Mouse (Mus musculus) midbrain, postnatal 0 days (tissue): Measurements from ENCODE around the gene Sh3glb1. TPM values are rescaled to one million over a fixed set of nuclear protein-coding genes. Genes with fewer than 3 reads are reported as not detected.

Source experiments
- ATAC-seq: fragments of 200-750 bp; cut with Nextera tagmentation; 2 replicates; pipeline ENCODE4 v1.8.0; 2017; ENCODE audit warnings: moderate number of reproducible peaks, mild to moderate bottlenecking, moderate TSS enrichment, moderate library complexity; ENCODE audit not compliant: low FRiP score
- DNase-seq: peaks from one replicate; pipeline ENCODE4 v3.0.0-alpha.2; 2015; ENCODE audit warnings: low spot score
- H3K27ac ChIP-seq: fragments of 300-500 bp; sonication (generic); 2 replicates; pipeline ENCODE4 v1.5.1; 2014; ENCODE audit warnings: low read depth, mild to moderate bottlenecking, low read length, mixed read lengths
- H3K27me3 ChIP-seq: fragments of 300-500 bp; sonication (generic); 2 replicates; pipeline ENCODE4 v1.6.1; 2014; ENCODE audit warnings: low read length, control low read depth, mixed read lengths; ENCODE audit not compliant: insufficient read depth
- H3K36me3 ChIP-seq: fragments of 300-500 bp; sonication (generic); 2 replicates; pipeline ENCODE4 v1.6.1; 2014; ENCODE audit warnings: low read length, control low read depth, mixed read lengths; ENCODE audit not compliant: insufficient read depth
- H3K4me1 ChIP-seq: fragments of 300-500 bp; sonication (generic); 2 replicates; pipeline ENCODE4 v1.6.1; 2014; ENCODE audit warnings: mild to moderate bottlenecking, control low read depth, antibody characterized with exemption, low read length, mixed read lengths; ENCODE audit not compliant: insufficient read depth
- H3K4me2 ChIP-seq: fragments of 300-500 bp; sonication (generic); 2 replicates; pipeline ENCODE4 v1.6.1; 2014; ENCODE audit warnings: low read depth, mild to moderate bottlenecking, low read length, mixed read lengths; ENCODE audit not compliant: poor library complexity, severe bottlenecking
- H3K4me3 ChIP-seq: fragments of 300-500 bp; sonication (generic); 2 replicates; pipeline ENCODE4 v1.5.1; 2014; ENCODE audit warnings: low read depth, mild to moderate bottlenecking, low read length, moderate library complexity
- H3K9ac ChIP-seq: fragments of 300-500 bp; sonication (generic); replicated peaks from 2 replicates; pipeline ENCODE4 v1.6.1; 2014; ENCODE audit warnings: mild to moderate bottlenecking, low read length, moderate library complexity, mixed read lengths; ENCODE audit not compliant: poor library complexity, severe bottlenecking
- H3K9me3 ChIP-seq: fragments of 300-500 bp; sonication (generic); 2 replicates; pipeline ENCODE4 v1.6.1; 2016; ENCODE audit warnings: low read length, control low read depth
- CTCF ChIP-seq: IDR thresholded peaks from 2 replicates; pipeline ENCODE4 v1.5.1; 2016; ENCODE audit warnings: antibody characterized with exemption, mild to moderate bottlenecking
- WGBS: fragments of 180-500 bp; shearing (Covaris S2); extraction: QIAGEN DNeasy Blood & Tissue Kit; methylation state at CpG from one replicate; pipeline ENCODE4 v1.1.7; 2014; 5-methylcytosine and 5-hydroxymethylcytosine counted together
- polyA plus RNA-seq: library from polyadenylated mRNA; unstranded; fragments of >200 nt; fragmentation: Nextera tagmentation; extraction: Ambion mirVana; gene quantifications from 2 replicates; pipeline ENCODE4 v1.2.1, GENCODE M21; 2015
- total RNA-seq: library from RNA; depleted of rRNA; stranded (reverse); fragments of >200 nt; gene quantifications from 2 replicates; pipeline ENCODE4 v1.2.3, GENCODE M21; 2014

The Sh3glb1 gene
- total and polyA plus RNA-seq, 2 experiments from 2014 or later: 96.5 to 130 TPM

- Histone ChIP-seq H3K9ac (no peak overlapping the region), H3K27ac (no peak overlapping the region), H3K36me3 (no peaks in the 10 kb centered on the region), H3K4me3 (no peak overlapping the region), H3K27me3 (no peaks in the 10 kb centered on the region), H3K4me1 (no peaks in the 10 kb centered on the region), H3K9me3 (no peaks in the 10 kb centered on the region), H3K4me2 (no peak overlapping the region)
- DNase-seq (no peak), ATAC-seq (no peak)
- no peak for TF ChIP-seq CTCF
- 94% methylated on average over 7 of the region's 7 CpGs for WGBS
Measured at GRCm38 (mm10) chr3:144663415-144664093, 56.6 kb downstream of the Sh3glb1 start.

GRCm38 (mm10) chr3:144662215-144662852 lies 57.8 kb downstream of the Sh3glb1 start:
- 89% methylated on average over 8 of the region's 8 CpGs for WGBS
- no peaks in the 10 kb centered on the region for H3K27me3 ChIP-seq
- no peak overlapping the region for H3K27ac ChIP-seq
- ATAC-seq (no peak), DNase-seq (no peak)
- no peaks in the 10 kb centered on the region for H3K9me3 ChIP-seq
- H3K9ac ChIP-seq: no peak overlapping the region
- no peaks in the 10 kb centered on the region for H3K36me3 ChIP-seq
- TF ChIP-seq CTCF: no peak
- H3K4me2 ChIP-seq: no peak overlapping the region
- no peaks in the 10 kb centered on the region for H3K4me1 ChIP-seq
- H3K4me3 ChIP-seq: no peak overlapping the region

- no peaks in the 10 kb centered on the region for H3K4me1 ChIP-seq
- no peaks in the 10 kb centered on the region for H3K9me3 ChIP-seq
- H3K4me2 ChIP-seq: no peak overlapping the region
- no peak overlapping the region for H3K4me3 ChIP-seq
- no peaks in the 10 kb centered on the region for H3K36me3 ChIP-seq
- no peak for ATAC-seq
- DNase-seq: no peak
- no peak overlapping the region for H3K27ac ChIP-seq
- H3K27me3 ChIP-seq: no peaks in the 10 kb centered on the region
- no peak for TF ChIP-seq CTCF
- WGBS: 89% methylated on average over 3 of the region's 3 CpGs
- H3K9ac ChIP-seq: no peak overlapping the region
Measured at GRCm38 (mm10) chr3:144661439-144661838, 58.7 kb downstream of the Sh3glb1 start.

GRCm38 (mm10) chr3:144644202-144644601 lies 75.9 kb downstream of the Sh3glb1 start:
- ATAC-seq (peak; percentile 52; the same call in 1 of the 2 replicates), DNase-seq (peak; percentile 29)

GRCm38 (mm10) chr3:144643301-144643871 lies 76.7 kb downstream of the Sh3glb1 start:
- Histone ChIP-seq H3K4me1 (0 out of 2 replicates have a peak, but pooled peaks cover 5% of the 10 kb centered on the region), H3K36me3 (no peaks in the 10 kb centered on the region; the same call in 1 of the 2 replicates), H3K27me3 (no peaks in the 10 kb centered on the region), H3K4me3 (no peak overlapping the region), H3K9ac (no peak overlapping the region), H3K9me3 (0 out of 2 replicates have a peak, but pooled peaks cover 5% of the 10 kb centered on the region), H3K4me2 (no peak overlapping the region), H3K27ac (0 out of 2 replicates have a peak overlapping the region, but pooled peaks have one; percentile 2)
- DNase-seq: peak; percentile 68
- TF ChIP-seq CTCF: no peak
- peak; percentile 68 for ATAC-seq
- WGBS: 10% methylated on average over 2 of the region's 2 CpGs

More at GRCm38 (mm10) chr3:144644202-144644601, 75.9 kb downstream of the Sh3glb1 start:
- Histone ChIP-seq H3K9me3 (0 out of 2 replicates have a peak, but pooled peaks cover 5% of the 10 kb centered on the region), H3K4me2 (no peak overlapping the region), H3K27ac (no peak overlapping the region), H3K4me1 (0 out of 2 replicates have a peak, but pooled peaks cover 5% of the 10 kb centered on the region), H3K4me3 (no peak overlapping the region), H3K9ac (no peak overlapping the region), H3K36me3 (no peaks in the 10 kb centered on the region; the same call in 1 of the 2 replicates), H3K27me3 (no peaks in the 10 kb centered on the region)
- no peak for TF ChIP-seq CTCF
- WGBS: 22% methylated on average over 5 of the region's 5 CpGs

- Histone ChIP-seq H3K4me1 (0 out of 2 replicates have a peak, but pooled peaks cover 5% of the 10 kb centered on the region), H3K4me2 (no peak overlapping the region), H3K9ac (no peak overlapping the region), H3K36me3 (no peaks in the 10 kb centered on the region; the same call in 1 of the 2 replicates), H3K27ac (no peak overlapping the region), H3K27me3 (no peaks in the 10 kb centered on the region), H3K9me3 (0 out of 2 replicates have a peak, but pooled peaks cover 5% of the 10 kb centered on the region), H3K4me3 (no peak overlapping the region)
- TF ChIP-seq CTCF: no peak
- DNase-seq (no peak), ATAC-seq (no peak)
- WGBS: 89% methylated on average over 4 of the region's 4 CpGs
Measured at GRCm38 (mm10) chr3:144642141-144642540, 78.0 kb downstream of the Sh3glb1 start.
